Mouse (Mus musculus) midbrain, embryonic 12.5 days (tissue): ENCODE data around the gene Vps4a. TPM values are rescaled to one million over a fixed set of nuclear protein-coding genes. Genes with fewer than 3 reads are reported as not detected.

Source experiments
- ATAC-seq: fragments of 200-750 bp; cut with Nextera tagmentation; 2 replicates; pipeline ENCODE4 v1.8.0; 2017; ENCODE audit warnings: low read depth, moderate TSS enrichment, moderate library complexity; ENCODE audit not compliant: low FRiP score
- H3K27ac ChIP-seq: fragments of 300-500 bp; sonication (generic); replicated peaks from 2 replicates; pipeline ENCODE4 v1.5.1; 2016; ENCODE audit warnings: mild to moderate bottlenecking
- H3K27me3 ChIP-seq: fragments of 300-500 bp; sonication (generic); 2 replicates; pipeline ENCODE4 v1.6.1; 2016; ENCODE audit warnings: mild to moderate bottlenecking
- H3K36me3 ChIP-seq: fragments of 300-500 bp; sonication (generic); 2 replicates; pipeline ENCODE4 v1.6.1; 2016
- H3K4me1 ChIP-seq: fragments of 300-500 bp; sonication (generic); 2 replicates; pipeline ENCODE4 v1.6.1; 2016
- H3K4me2 ChIP-seq: fragments of 300-500 bp; sonication (generic); replicated peaks from 2 replicates; pipeline ENCODE4 v1.6.1; 2016; ENCODE audit warnings: mild to moderate bottlenecking, moderate library complexity
- H3K4me3 ChIP-seq: fragments of 300-500 bp; sonication (generic); 2 replicates; pipeline ENCODE4 v1.5.1; 2016; ENCODE audit warnings: mild to moderate bottlenecking
- H3K9ac ChIP-seq: fragments of 300-500 bp; sonication (generic); replicated peaks from 2 replicates; pipeline ENCODE4 v1.6.1; 2016; ENCODE audit warnings: mild to moderate bottlenecking, moderate library complexity
- H3K9me3 ChIP-seq: fragments of 300-500 bp; sonication (generic); 2 replicates; pipeline ENCODE4 v1.6.1; 2016; ENCODE audit warnings: mild to moderate bottlenecking
- WGBS: fragments of 180-500 bp; shearing (Covaris S2); methylation state at CpG from one replicate; pipeline ENCODE4 v1.1.7; 2016; 5-methylcytosine and 5-hydroxymethylcytosine counted together
- polyA plus RNA-seq: library from polyadenylated mRNA; unstranded; fragments of >200 nt; fragmentation: Nextera tagmentation; extraction: Ambion mirVana; gene quantifications from 2 replicates; pipeline ENCODE4 v1.2.1, GENCODE M21; 2016

The Vps4a gene
- polyA plus RNA-seq, 1 experiment from 2014 or later = 97.4 TPM

GRCm38 (mm10) chr8:107090531-107090930, 59.5 kb downstream of the Vps4a start:
- H3K36me3 ChIP-seq = peaks cover 74% of the 10 kb centered on the region
- peaks cover 17% of the 10 kb centered on the region for H3K4me1 ChIP-seq
- H3K4me2 ChIP-seq = no peak overlapping the region
- no peaks in the 10 kb centered on the region for H3K27me3 ChIP-seq
- H3K9ac ChIP-seq = no peak overlapping the region
- no peak overlapping the region for H3K4me3 ChIP-seq
- ATAC-seq = no peak
- no peak overlapping the region for H3K27ac ChIP-seq
- WGBS = 95% methylated on average over 7 of the region's 7 CpGs
- H3K9me3 ChIP-seq = no peaks in the 10 kb centered on the region

Other genes with a start within 250 kb of the Vps4a start
- gene Has3, start 161.0 kb upstream of the Vps4a start, polyA plus RNA-seq = 0.34 and 0.38 TPM in 2 replicates
- 49.7 and 54.2 TPM in 2 replicates for gene Utp4, start 137.6 kb upstream of the Vps4a start, polyA plus RNA-seq
- 9.0 and 12.4 TPM in 2 replicates for gene Sntb2, start 95.5 kb upstream of the Vps4a start, polyA plus RNA-seq
- 35.8 and 42.5 TPM in 2 replicates for gene Pdf, start 17.4 kb downstream of the Vps4a start, polyA plus RNA-seq
- gene Cog8, start 25.5 kb downstream of the Vps4a start, polyA plus RNA-seq = 45.8 and 47.7 TPM in 2 replicates
- gene Nip7, start 25.7 kb downstream of the Vps4a start, polyA plus RNA-seq = 87.2 and 93.1 TPM in 2 replicates
- gene Tmed6, start 34.4 kb downstream of the Vps4a start, polyA plus RNA-seq = not detected in 2 replicates
- 22.5 and 23.1 TPM in 2 replicates for gene Terf2, start 65.3 kb downstream of the Vps4a start, polyA plus RNA-seq
- 155 and 156 TPM in 2 replicates for gene Cyb5b, start 119.4 kb downstream of the Vps4a start, polyA plus RNA-seq